Mouse (Mus musculus) kidney, embryonic 14.5 days (tissue): ENCODE results near the gene Clec1b. TPM values are rescaled to one million over a fixed set of nuclear protein-coding genes. Genes with fewer than 3 reads are reported as not detected.

Experiments
- ATAC-seq: fragments of 200-750 bp; cut with Nextera tagmentation; 2 replicates; pipeline ENCODE4 v1.8.0; 2017; ENCODE audit warnings: moderate number of reproducible peaks, mild to moderate bottlenecking, moderate TSS enrichment, moderate library complexity; ENCODE audit not compliant: low FRiP score, low TSS enrichment
- H3K27ac ChIP-seq: fragments of 300-500 bp; sonication (generic); 2 replicates; pipeline ENCODE4 v1.5.1; 2014; ENCODE audit warnings: low read depth, mild to moderate bottlenecking, low read length, moderate library complexity, mixed read lengths
- H3K27me3 ChIP-seq: fragments of 300-500 bp; sonication (generic); 2 replicates; pipeline ENCODE4 v1.6.1; 2014; ENCODE audit warnings: mild to moderate bottlenecking, low read length; ENCODE audit not compliant: control insufficient read depth, insufficient read depth
- H3K36me3 ChIP-seq: fragments of 300-500 bp; sonication (generic); 2 replicates; pipeline ENCODE4 v1.6.1; 2014; ENCODE audit warnings: low read length, mixed read lengths; ENCODE audit not compliant: control insufficient read depth, insufficient read depth
- H3K4me1 ChIP-seq: fragments of 300-500 bp; sonication (generic); 2 replicates; pipeline ENCODE4 v1.6.1; 2014; ENCODE audit warnings: low read length, mixed read lengths; ENCODE audit not compliant: control insufficient read depth, insufficient read depth
- H3K4me2 ChIP-seq: fragments of 300-500 bp; sonication (generic); replicated peaks from 2 replicates; pipeline ENCODE4 v1.6.1; 2014; ENCODE audit warnings: low read depth, mild to moderate bottlenecking, low read length
- H3K4me3 ChIP-seq: fragments of 300-500 bp; sonication (generic); 2 replicates; pipeline ENCODE4 v1.5.1; 2014; ENCODE audit warnings: mild to moderate bottlenecking, low read length
- H3K9ac ChIP-seq: fragments of 300-500 bp; sonication (generic); 2 replicates; pipeline ENCODE4 v1.6.1; 2014; ENCODE audit warnings: low read depth, mild to moderate bottlenecking, low read length, moderate library complexity
- H3K9me3 ChIP-seq: fragments of 300-500 bp; sonication (generic); 2 replicates; pipeline ENCODE4 v1.6.1; 2016; ENCODE audit warnings: low read length; ENCODE audit not compliant: control insufficient read depth
- WGBS: fragments of 180-500 bp; shearing (Covaris S2); extraction: QIAGEN DNeasy Blood & Tissue Kit; methylation state at CpG from one replicate; pipeline ENCODE4 v1.1.7; 2014; 5-methylcytosine and 5-hydroxymethylcytosine counted together
- polyA plus RNA-seq: library from polyadenylated mRNA; unstranded; fragments of >200 nt; fragmentation: Nextera tagmentation; extraction: Ambion mirVana; gene quantifications from 2 replicates; pipeline ENCODE4 v1.2.1, GENCODE M21; 2014

Gene Clec1b
- polyA plus RNA-seq, 1 experiment from 2014 or later: 2.5 TPM

- H3K9me3 ChIP-seq: no peaks in the 10 kb centered on the region
- H3K4me3 ChIP-seq: no peak overlapping the region
- H3K36me3 ChIP-seq: no peaks in the 10 kb centered on the region
- no peak overlapping the region for H3K9ac ChIP-seq
- 78% methylated on average over 2 of the region's 2 CpGs for WGBS
- ATAC-seq: no peak
- no peak overlapping the region for H3K4me2 ChIP-seq
- no peaks in the 10 kb centered on the region for H3K4me1 ChIP-seq
- H3K27ac ChIP-seq: no peak overlapping the region
- no peaks in the 10 kb centered on the region for H3K27me3 ChIP-seq
These were observed 22.1 kb upstream of the Clec1b start for GRCm38 (mm10) chr6:129374937-129375471.

GRCm38 (mm10) chr6:129380454-129380853 is 16.6 kb upstream of the Clec1b start:
- Histone ChIP-seq H3K27ac (no peak overlapping the region), H3K36me3 (no peaks in the 10 kb centered on the region), H3K9me3 (no peaks in the 10 kb centered on the region), H3K4me3 (no peak overlapping the region), H3K27me3 (no peaks in the 10 kb centered on the region), H3K9ac (no peak overlapping the region), H3K4me1 (no peaks in the 10 kb centered on the region), H3K4me2 (no peak overlapping the region)
- WGBS: 76% methylated on average over 4 of the region's 4 CpGs
- ATAC-seq: no peak

GRCm38 (mm10) chr6:129381736-129382135 is 15.4 kb upstream of the Clec1b start:
- Histone ChIP-seq H3K4me2 (no peak overlapping the region), H3K36me3 (no peaks in the 10 kb centered on the region), H3K9ac (no peak overlapping the region), H3K4me3 (no peak overlapping the region), H3K27me3 (no peaks in the 10 kb centered on the region), H3K4me1 (no peaks in the 10 kb centered on the region), H3K9me3 (no peaks in the 10 kb centered on the region), H3K27ac (no peak overlapping the region)
- WGBS: 35% methylated on average over 1 of the region's 1 CpGs
- ATAC-seq: no peak

- Histone ChIP-seq H3K4me2 (no peak overlapping the region), H3K27me3 (no peaks in the 10 kb centered on the region), H3K4me3 (no peak overlapping the region), H3K36me3 (no peaks in the 10 kb centered on the region), H3K27ac (no peak overlapping the region), H3K9me3 (no peaks in the 10 kb centered on the region), H3K9ac (no peak overlapping the region), H3K4me1 (no peaks in the 10 kb centered on the region)
- 79% methylated on average over 3 of the region's 3 CpGs for WGBS
- no peak for ATAC-seq
These were observed 13.6 kb upstream of the Clec1b start for GRCm38 (mm10) chr6:129383466-129383865.

GRCm38 (mm10) chr6:129385000-129385399 is 12.1 kb upstream of the Clec1b start:
- Histone ChIP-seq H3K27ac (no peak overlapping the region), H3K9ac (no peak overlapping the region), H3K36me3 (no peaks in the 10 kb centered on the region), H3K4me3 (no peak overlapping the region), H3K9me3 (no peaks in the 10 kb centered on the region), H3K4me1 (no peaks in the 10 kb centered on the region), H3K4me2 (no peak overlapping the region), H3K27me3 (no peaks in the 10 kb centered on the region)
- 80% methylated on average over 4 of the region's 4 CpGs for WGBS
- ATAC-seq: no peak

GRCm38 (mm10) chr6:129385774-129386173 is 11.3 kb upstream of the Clec1b start, which contains the start of gene Clec12b:
Clec12b (minus strand) TSS chr6:129385874.
- Histone ChIP-seq H3K27ac (no peak within 1 kb of the TSS), H3K36me3 (no peaks in the 10 kb centered on the region), H3K4me1 (no peaks in the 10 kb centered on the region), H3K4me3 (no peak within 1 kb of the TSS), H3K4me2 (no peak within 1 kb of the TSS), H3K27me3 (no peaks in the 10 kb centered on the region), H3K9me3 (no peaks in the 10 kb centered on the region), H3K9ac (no peak within 1 kb of the TSS)
- ATAC-seq: no peak
- 84% methylated on average over 2 of the region's 2 CpGs for WGBS

- WGBS: 11% methylated on average over 2 of the region's 2 CpGs
- Histone ChIP-seq H3K4me3 (no peak overlapping the region), H3K9ac (no peak overlapping the region), H3K27me3 (no peaks in the 10 kb centered on the region), H3K27ac (no peak overlapping the region), H3K9me3 (no peaks in the 10 kb centered on the region), H3K36me3 (no peaks in the 10 kb centered on the region), H3K4me1 (no peaks in the 10 kb centered on the region), H3K4me2 (no peak overlapping the region)
- no peak for ATAC-seq
These were observed 3.9 kb upstream of the Clec1b start for GRCm38 (mm10) chr6:129393087-129393720.

GRCm38 (mm10) chr6:129393732-129394131 is 3.4 kb upstream of the Clec1b start:
- no peak overlapping the region for H3K4me3 ChIP-seq
- H3K27ac ChIP-seq: no peak overlapping the region
- H3K4me1 ChIP-seq: no peaks in the 10 kb centered on the region
- no peak overlapping the region for H3K9ac ChIP-seq
- peak; percentile 68; the same call in 1 of the 2 replicates for ATAC-seq
- 71% methylated on average over 6 of the region's 6 CpGs for WGBS
- no peaks in the 10 kb centered on the region for H3K27me3 ChIP-seq
- no peak overlapping the region for H3K4me2 ChIP-seq
- H3K9me3 ChIP-seq: no peaks in the 10 kb centered on the region
- H3K36me3 ChIP-seq: no peaks in the 10 kb centered on the region

GRCm38 (mm10) chr6:129399945-129400344 is 2.8 kb downstream of the Clec1b start:
- Histone ChIP-seq H3K36me3 (no peaks in the 10 kb centered on the region), H3K9ac (no peak overlapping the region), H3K27ac (no peak overlapping the region), H3K27me3 (no peaks in the 10 kb centered on the region), H3K4me1 (no peaks in the 10 kb centered on the region), H3K9me3 (no peaks in the 10 kb centered on the region), H3K4me2 (no peak overlapping the region), H3K4me3 (no peak overlapping the region)
- 0 out of 2 replicates have a peak, but pooled peaks have one; percentile 35 for ATAC-seq
- WGBS: 58% methylated on average over 6 of the region's 6 CpGs
